Mouse (Mus musculus) limb, embryonic 14.5 days (tissue): ENCODE measurements around the gene Ahnak. TPM values are rescaled to one million over a fixed set of nuclear protein-coding genes. Genes with fewer than 3 reads are reported as not detected.

ENCODE experiments used
- ATAC-seq: fragments of 200-750 bp; cut with Nextera tagmentation; 2 replicates; pipeline ENCODE4 v1.8.0; 2017; ENCODE audit warnings: low read depth, moderate number of reproducible peaks, moderate TSS enrichment; ENCODE audit not compliant: low FRiP score
- DNase-seq: peaks from one replicate; pipeline ENCODE4 v3.0.0-alpha.2; 2015; ENCODE audit warnings: low spot score
- H3K27ac ChIP-seq: fragments of 300-500 bp; sonication (generic); replicated peaks from 2 replicates; pipeline ENCODE4 v1.5.1; 2014; ENCODE audit warnings: low read depth, mild to moderate bottlenecking, low read length, moderate library complexity, mixed read lengths
- H3K27me3 ChIP-seq: fragments of 300-500 bp; sonication (generic); 2 replicates; pipeline ENCODE4 v1.6.1; 2014; ENCODE audit warnings: low read length, mixed read lengths; ENCODE audit not compliant: control insufficient read depth, insufficient read depth
- H3K36me3 ChIP-seq: fragments of 300-500 bp; sonication (generic); 2 replicates; pipeline ENCODE4 v1.6.1; 2014; ENCODE audit warnings: mild to moderate bottlenecking, low read length, moderate library complexity, mixed read lengths; ENCODE audit not compliant: control insufficient read depth, insufficient read depth
- H3K4me1 ChIP-seq: fragments of 300-500 bp; sonication (generic); 2 replicates; pipeline ENCODE4 v1.6.1; 2014; ENCODE audit warnings: antibody characterized with exemption, low read length, mixed read lengths; ENCODE audit not compliant: control insufficient read depth, insufficient read depth
- H3K4me2 ChIP-seq: fragments of 300-500 bp; sonication (generic); replicated peaks from 2 replicates; pipeline ENCODE4 v1.6.1; 2014; ENCODE audit warnings: low read depth, mild to moderate bottlenecking, low read length, moderate library complexity; ENCODE audit not compliant: severe bottlenecking
- H3K4me3 ChIP-seq: fragments of 300-500 bp; sonication (generic); replicated peaks from 2 replicates; pipeline ENCODE4 v1.5.1; 2014; ENCODE audit warnings: low read length
- H3K9ac ChIP-seq: fragments of 300-500 bp; sonication (generic); 2 replicates; pipeline ENCODE4 v1.6.1; 2014; ENCODE audit warnings: mild to moderate bottlenecking, low read depth, low read length, moderate library complexity; ENCODE audit not compliant: severe bottlenecking
- H3K9me3 ChIP-seq: fragments of 300-500 bp; sonication (generic); 2 replicates; pipeline ENCODE4 v1.6.1; 2016; ENCODE audit warnings: low read length; ENCODE audit not compliant: control insufficient read depth
- POLR2A ChIP-seq: fragments of 200-500 bp; IDR thresholded peaks from 2 replicates; pipeline ENCODE4 v1.8.0; 2012; ENCODE audit warnings: inconsistent platforms, mild to moderate bottlenecking, moderate library complexity, borderline replicate concordance; ENCODE audit not compliant: insufficient read depth, insufficient read length; ENCODE audit errors: extremely low read depth
- WGBS: fragments of 180-500 bp; shearing (Covaris S2); extraction: QIAGEN DNeasy Blood & Tissue Kit; methylation state at CpG from one replicate; pipeline ENCODE4 v1.1.7; 2014; 5-methylcytosine and 5-hydroxymethylcytosine counted together
- polyA plus RNA-seq, 2 experiments: library from polyadenylated mRNA; depleted of rRNA in 1 of 2; stranded (reverse) in 1 of 2; unstranded in 1 of 2; fragments of >200 nt; fragmentation: Nextera tagmentation in 1 of 2; extraction: Ambion mirVana in 1 of 2; gene quantifications; 2 replicates each; pipeline versions ENCODE4 v1.2.1 to v1.2.3; 2012 to 2014

Ahnak gene
- polyA plus RNA-seq, 2 experiments: 31.4 to 61.6 TPM

GRCm38 (mm10) chr19:8991245-8991870, 2.3 kb downstream of the Ahnak start:
- H3K27ac ChIP-seq: peak overlapping the region; percentile 97
- no peak for DNase-seq
- H3K9me3 ChIP-seq: no peaks in the 10 kb centered on the region
- no peak for TF ChIP-seq POLR2A
- peak overlapping the region; percentile 64 for H3K4me3 ChIP-seq
- H3K36me3 ChIP-seq: no peaks in the 10 kb centered on the region
- peak overlapping the region; percentile 90 for H3K9ac ChIP-seq
- H3K27me3 ChIP-seq: no peaks in the 10 kb centered on the region
- WGBS: 52% methylated on average over 4 of the region's 4 CpGs
- peaks cover 56% of the 10 kb centered on the region for H3K4me1 ChIP-seq
- H3K4me2 ChIP-seq: peak overlapping the region; percentile 56
- ATAC-seq: no peak

- DNase-seq: peak; percentile 38
- Histone ChIP-seq H3K27ac (peak overlapping the region; percentile 62), H3K4me1 (peaks cover 64% of the 10 kb centered on the region), H3K4me2 (peak overlapping the region; percentile 56), H3K27me3 (no peaks in the 10 kb centered on the region), H3K9ac (peak overlapping the region; percentile 8), H3K36me3 (no peaks in the 10 kb centered on the region), H3K9me3 (no peaks in the 10 kb centered on the region), H3K4me3 (peak overlapping the region; percentile 64)
- WGBS: 70% methylated on average over 13 of the region's 13 CpGs
- ATAC-seq: no peak
- no peak for TF ChIP-seq POLR2A
Observed at GRCm38 (mm10) chr19:8991871-8992735, 3.0 kb downstream of the Ahnak start.

- H3K27me3 ChIP-seq: no peaks in the 10 kb centered on the region
- H3K9me3 ChIP-seq: no peaks in the 10 kb centered on the region
- peak; percentile 90 for DNase-seq
- peak overlapping the region; percentile 8; the same call in 1 of the 2 replicates for H3K9ac ChIP-seq
- peak overlapping the region; percentile 62; the same call in 1 of the 2 replicates for H3K27ac ChIP-seq
- no peak for ATAC-seq
- TF ChIP-seq POLR2A: no peak
- 24% methylated on average over 12 of the region's 12 CpGs for WGBS
- peak overlapping the region; percentile 56 for H3K4me2 ChIP-seq
- H3K4me3 ChIP-seq: 0 out of 2 replicates have a peak overlapping the region, but pooled peaks have one; percentile 64
- peaks cover 68% of the 10 kb centered on the region for H3K4me1 ChIP-seq
- no peaks in the 10 kb centered on the region for H3K36me3 ChIP-seq
Observed at GRCm38 (mm10) chr19:8992769-8993624, 3.9 kb downstream of the Ahnak start.

- Histone ChIP-seq H3K9me3 (no peaks in the 10 kb centered on the region), H3K4me2 (no peak overlapping the region), H3K27ac (no peak overlapping the region), H3K4me1 (peaks cover 68% of the 10 kb centered on the region), H3K36me3 (no peaks in the 10 kb centered on the region), H3K4me3 (no peak overlapping the region), H3K27me3 (no peaks in the 10 kb centered on the region), H3K9ac (no peak overlapping the region)
- WGBS: 34% methylated on average over 2 of the region's 2 CpGs
- no peak for DNase-seq
- no peak for TF ChIP-seq POLR2A
- ATAC-seq: no peak
Observed at GRCm38 (mm10) chr19:8993625-8993912, 4.5 kb downstream of the Ahnak start.
